Mouse (Mus musculus): ENCODE data around the gene Trappc6a.

Gene Trappc6a

GRCm38 (mm10) chr7:19523757-19524419 is 15.7 kb downstream of the Trappc6a start:
- no peak for DNase-seq (ENCODE audit: low spot score)

- DNase-seq (ENCODE audit: low spot score): no peak
Observed at GRCm38 (mm10) chr7:19524420-19525104, 16.4 kb downstream of the Trappc6a start.

GRCm38 (mm10) chr7:19525105-19525481 is 16.9 kb downstream of the Trappc6a start:
- no peak for DNase-seq (ENCODE audit: low spot score)

GRCm38 (mm10) chr7:19531077-19531476 is 22.9 kb downstream of the Trappc6a start:
- DNase-seq (ENCODE audit: low spot score): no peak

GRCm38 (mm10) chr7:19532240-19532639 is 24.0 kb downstream of the Trappc6a start:
- DNase-seq (ENCODE audit: low spot score): no peak

DNA sequence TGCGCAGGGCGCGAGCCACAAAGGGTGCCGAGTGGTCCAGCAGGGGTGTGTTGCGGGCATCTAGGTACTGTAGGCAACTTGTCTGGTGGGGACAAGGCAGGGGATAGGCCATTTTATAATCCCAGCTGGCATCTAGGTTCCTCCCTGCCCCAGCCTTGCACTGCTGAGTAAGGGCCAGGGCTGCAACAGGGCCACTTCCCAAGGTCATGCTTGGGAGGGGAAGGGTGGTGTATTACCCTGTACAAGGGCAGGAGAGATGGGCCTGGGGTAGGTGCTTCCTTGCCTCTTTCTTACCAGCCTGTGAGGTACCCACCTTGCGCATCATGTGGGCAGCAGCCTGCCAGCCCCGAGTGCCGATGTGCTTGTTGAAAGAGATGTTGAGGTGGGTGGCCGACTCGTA is 26.5 kb downstream of the Trappc6a start:
- no peak for DNase-seq (ENCODE audit: low spot score)

GRCm38 (mm10) chr7:19540771-19541566 is 32.8 kb downstream of the Trappc6a start:
- DNase-seq (ENCODE audit: low spot score): peak; percentile 67

DNA sequence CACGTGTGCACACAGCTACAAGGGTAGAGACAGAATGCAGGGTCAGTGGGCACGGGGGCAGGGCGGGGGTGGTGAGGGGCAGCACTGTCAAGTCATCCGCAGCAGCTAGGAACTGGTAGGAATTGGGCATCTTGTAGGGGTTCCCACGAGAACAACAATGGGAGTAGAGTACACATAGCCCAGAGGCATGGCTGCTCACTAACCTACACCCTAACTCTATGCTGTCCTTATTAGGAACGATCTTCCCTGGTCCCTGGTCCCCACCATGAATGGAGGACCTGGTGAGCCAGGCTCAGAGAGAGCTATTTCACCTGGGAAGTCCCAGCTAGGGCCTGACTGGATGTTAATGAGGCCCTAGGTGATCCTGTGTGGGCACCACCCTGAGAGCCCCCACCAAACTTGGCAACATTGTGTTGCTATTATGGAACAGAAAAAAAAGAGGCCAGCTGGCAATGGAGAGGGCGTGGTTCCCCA is 33.5 kb downstream of the Trappc6a start:
- DNase-seq (ENCODE audit: low spot score): no peak

DNA sequence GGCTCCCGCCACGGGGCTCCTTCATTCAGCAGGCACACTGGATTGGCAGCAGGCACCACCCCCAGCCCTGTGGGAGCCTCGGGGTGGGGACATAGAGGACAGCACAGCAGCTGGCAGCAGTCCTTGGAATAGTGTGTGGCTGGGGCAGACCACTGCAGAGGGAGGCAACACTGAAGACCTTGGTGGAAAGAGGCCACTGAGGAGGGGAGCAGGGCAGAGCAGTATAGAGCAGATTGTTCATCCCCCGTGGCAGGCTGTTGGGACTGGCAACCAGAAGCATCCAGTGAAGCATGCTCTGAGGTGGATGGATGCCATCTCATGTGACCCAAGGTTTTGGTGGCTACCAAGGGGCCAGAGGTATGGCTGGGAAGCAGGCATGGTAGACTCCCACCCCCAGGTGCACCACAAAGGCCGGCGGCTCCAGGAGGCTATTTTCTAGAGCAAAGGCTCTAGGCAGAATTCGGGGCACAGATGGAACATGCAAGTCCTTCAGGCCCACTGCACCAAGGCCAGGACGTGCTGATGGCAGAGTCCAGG is 34.0 kb downstream of the Trappc6a start:
- DNase-seq (ENCODE audit: low spot score): no peak

DNA sequence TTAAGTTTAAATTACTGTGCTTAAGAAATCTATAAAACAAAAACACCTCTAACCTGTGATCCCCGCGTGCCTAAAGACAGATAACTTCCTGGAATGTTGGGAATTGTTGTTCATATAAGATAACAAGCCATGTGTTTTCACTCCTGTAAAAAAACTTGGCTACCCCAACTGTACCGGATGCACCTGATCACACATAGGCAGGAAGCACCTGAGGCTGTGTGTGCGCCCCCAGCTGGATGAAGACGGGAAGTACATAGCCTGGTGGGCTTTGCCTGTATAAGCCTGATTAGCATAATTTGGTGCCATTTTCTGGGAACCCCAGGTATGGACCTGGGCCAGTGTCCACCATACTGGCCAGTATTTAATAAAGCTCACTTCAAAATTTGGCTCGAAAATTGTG is 35.4 kb downstream of the Trappc6a start:
- DNase-seq (ENCODE audit: low spot score): no peak

DNA sequence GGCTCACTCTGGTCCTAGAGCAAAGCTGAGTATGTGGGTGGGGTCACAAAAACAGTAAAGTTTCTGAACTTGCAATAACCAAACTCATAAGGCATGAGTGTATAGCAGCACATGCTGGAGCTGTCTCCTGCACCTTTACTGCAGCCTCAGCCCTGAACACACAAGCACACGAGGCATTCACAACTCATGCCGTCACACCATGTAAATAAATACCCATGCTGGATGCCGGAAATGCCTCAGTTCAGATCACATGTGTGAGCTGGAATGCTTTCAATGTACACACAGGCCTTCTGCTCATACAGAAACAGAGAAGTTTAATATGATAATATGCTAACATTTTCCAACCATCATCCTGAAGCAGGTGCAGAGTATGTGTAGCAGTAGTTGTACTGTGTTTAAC is 37.8 kb downstream of the Trappc6a start:
- DNase-seq (ENCODE audit: low spot score): no peak

- no peak for DNase-seq (ENCODE audit: low spot score)
Observed at GRCm38 (mm10) chr7:19547344-19547969, 39.3 kb downstream of the Trappc6a start.

DNA sequence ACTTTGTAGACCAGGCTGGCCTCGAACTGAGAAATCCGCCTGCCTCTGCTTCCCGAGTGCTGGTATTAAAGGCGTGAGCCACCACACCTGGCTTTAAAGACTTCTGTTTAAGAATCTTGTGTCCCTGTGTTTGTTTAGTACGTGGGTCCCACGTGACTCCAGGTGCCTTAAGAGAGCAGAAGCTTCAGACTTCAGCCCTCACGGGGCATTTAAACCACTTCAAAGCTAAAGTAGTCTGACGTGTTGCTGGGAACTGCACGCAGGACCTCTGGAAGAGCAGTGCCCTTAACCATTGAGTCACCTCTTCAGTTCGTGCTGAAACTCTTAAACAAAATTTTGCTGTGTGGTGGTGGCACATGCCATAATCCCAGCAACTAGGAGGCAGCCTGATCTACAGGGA is 41.2 kb downstream of the Trappc6a start:
- no peak for DNase-seq (ENCODE audit: low spot score)

GRCm38 (mm10) chr7:19551634-19552033 is 43.4 kb downstream of the Trappc6a start:
- peak; percentile 28 for DNase-seq (ENCODE audit: low spot score)

- peak; percentile 61 for DNase-seq (ENCODE audit: low spot score)
Observed at GRCm38 (mm10) chr7:19552443-19552842, 44.2 kb downstream of the Trappc6a start.

GRCm38 (mm10) chr7:19554168-19554567 is 46.0 kb downstream of the Trappc6a start:
- DNase-seq (ENCODE audit: low spot score): no peak

GRCm38 (mm10) chr7:19557086-19557485 is 48.9 kb downstream of the Trappc6a start:
- no peak for DNase-seq (ENCODE audit: low spot score)

DNA sequence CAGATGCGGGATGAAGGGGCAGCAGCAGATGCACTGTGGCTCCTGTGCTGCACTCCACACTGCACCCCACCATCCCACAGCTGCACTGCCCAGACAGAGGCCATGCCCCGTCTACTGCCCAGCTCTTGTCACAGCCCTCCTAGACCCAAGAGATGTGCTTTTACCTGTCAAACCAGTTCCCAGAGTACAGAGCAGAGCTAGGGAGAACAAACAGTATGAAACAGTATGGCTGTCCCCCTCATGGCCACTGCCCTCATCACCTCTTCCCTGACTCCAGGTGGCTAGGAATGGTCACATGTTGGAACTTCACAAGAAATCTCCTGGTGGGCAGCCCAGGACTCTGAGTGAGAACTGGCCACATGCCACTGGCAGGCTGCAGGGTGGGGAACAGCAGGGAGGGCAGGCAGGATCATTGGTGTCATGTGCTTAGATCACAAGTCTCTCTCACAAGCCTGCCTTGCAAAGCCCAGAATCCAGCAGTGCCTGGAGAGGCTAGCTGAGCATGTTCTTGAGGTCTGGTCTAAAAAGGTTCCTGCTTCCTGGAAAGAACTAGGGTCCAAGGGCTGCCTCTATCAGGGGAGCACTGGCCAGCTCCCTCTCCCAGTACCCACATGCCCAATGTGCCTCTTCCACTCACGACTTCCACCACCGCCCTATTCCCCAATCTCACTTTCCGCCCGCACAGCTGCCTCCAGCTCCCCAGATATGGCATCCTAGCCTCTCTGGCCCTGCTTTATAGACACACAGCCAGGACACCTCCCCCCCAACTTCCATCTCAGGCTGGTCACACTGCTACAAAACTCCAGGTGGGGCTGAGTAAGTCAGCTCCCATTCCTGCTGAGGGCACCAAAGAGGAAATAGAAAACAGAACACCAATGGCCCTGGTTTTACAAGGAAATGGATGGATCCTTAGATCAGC is 50.0 kb downstream of the Trappc6a start:
- no peak for DNase-seq (ENCODE audit: low spot score)

DNA sequence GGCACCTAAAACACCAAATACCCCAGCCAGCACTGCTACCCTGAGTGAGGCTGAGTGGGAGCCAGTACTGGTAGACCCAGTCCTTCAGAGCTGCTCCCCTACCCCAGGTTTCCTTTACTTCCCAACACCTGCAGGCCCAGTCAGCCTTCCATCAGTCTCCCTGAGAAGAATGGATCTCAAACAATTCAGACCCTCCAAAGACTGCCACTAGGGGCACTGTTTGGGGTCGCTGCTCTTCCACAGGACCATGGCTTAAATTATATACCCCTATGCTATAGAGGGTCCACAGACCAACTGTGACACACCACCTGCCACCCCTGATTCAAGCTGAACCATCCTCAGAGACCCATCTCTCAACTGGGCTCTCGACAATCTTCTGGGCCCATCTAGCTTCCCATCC is 50.8 kb downstream of the Trappc6a start:
- no peak for DNase-seq (ENCODE audit: low spot score)

DNA sequence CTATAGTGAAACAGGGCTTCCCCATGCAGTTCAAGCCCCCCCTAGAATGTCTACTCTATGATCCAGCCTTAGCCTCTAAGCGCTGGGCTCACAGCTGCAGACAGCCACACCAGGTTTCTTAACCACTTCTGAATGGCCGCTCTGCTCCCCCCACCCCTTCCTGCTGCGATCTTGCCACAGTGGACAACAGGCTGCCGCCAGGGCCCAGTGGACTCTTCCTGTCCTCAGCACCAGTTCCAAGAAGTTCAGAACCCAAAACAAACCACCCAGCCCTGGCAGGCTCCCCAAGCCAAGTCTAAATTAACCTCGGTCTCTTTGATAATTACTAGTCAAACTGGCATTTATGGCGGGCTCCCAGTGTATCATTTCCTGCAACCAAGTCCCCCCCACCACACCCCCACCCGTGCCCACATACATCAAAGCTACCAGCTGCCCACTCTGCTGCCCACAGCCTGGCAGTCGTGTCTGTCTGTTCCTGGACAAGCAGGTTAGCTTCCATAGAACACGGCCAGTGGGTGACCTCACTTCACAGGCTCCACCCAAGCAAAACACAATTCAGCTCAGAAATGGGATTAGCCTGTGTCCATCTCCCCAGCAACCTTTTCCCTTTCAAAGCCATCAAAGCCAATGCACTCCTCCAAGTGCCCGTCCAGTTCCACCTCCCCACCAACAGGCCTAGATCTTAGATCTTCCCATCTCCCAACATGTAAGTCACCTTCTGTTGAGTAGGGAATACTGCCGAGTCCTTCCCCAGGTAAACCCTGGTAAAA is 52.5 kb downstream of the Trappc6a start:
- DNase-seq (ENCODE audit: low spot score): peak; percentile 30
